In the genomic region with DNA sequence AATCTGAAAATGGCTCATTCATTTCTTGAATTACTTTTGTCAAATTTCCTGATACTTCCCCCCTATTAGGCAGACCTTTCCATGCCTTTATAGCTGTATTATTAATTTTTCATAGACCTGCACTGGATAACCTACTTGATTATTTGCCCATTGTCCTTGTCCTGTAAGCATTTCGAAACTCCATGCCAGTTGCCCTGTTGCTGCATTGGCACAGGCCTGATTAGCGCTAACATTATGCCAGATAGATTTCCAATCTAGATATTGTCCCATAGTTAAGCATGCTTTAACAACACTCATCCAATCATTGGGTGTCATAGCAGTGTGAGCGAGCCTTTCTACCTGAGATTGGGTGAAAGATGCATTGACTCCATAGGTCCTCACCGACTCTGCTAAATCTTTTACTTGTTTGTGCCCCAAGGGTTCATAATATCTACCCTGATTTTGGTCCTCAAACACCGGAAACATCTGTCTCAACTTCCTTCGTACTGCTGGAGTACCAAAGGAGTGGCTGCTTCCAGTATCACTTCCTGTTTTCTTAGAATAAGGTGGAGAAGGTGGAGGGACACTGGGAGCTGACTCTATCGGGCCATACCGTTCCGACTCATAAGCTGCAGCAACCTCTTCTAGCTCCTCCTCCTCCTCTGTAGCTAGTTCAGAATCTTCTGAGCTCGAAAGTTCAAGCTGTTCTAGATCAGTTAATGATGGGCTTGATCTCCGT, we compare ENCODE assay signal across 18 mouse cellular contexts. TPM values are rescaled to one million over a fixed set of nuclear protein-coding genes. Genes with fewer than 3 reads are reported as not detected.
DNase-seq lines count a peak whose midpoint lies in the region; ATAC-seq and TF ChIP-seq lines count a peak whose summit lies in the region.
"Had no signal": no experiment of that assay in that cellular context is flagged by ENCODE, and none has a peak within 500 bp of the region (broad histone marks: within the 10 kb centered on the region; RNA-seq: fewer than 3 reads in every experiment).

No protein-coding gene starts in this region.

- no peaks in the 10 kb centered on the region for H3K9me3 ChIP-seq in heart, embryonic 10.5 days
- peaks cover 8% of the 10 kb centered on the region for H3K9me3 ChIP-seq in CH12.LX (replicated peaks; ENCODE audit: low read length)
- H3K9me3 ChIP-seq in midbrain, embryonic 16.5 days (replicated peaks; ENCODE audit: control insufficient read depth, low read length, poor library complexity, severe bottlenecking), result no peaks in the 10 kb centered on the region
- H3K9me3 ChIP-seq: liver, embryonic 15.5 days had no signal

- in situ Hi-C loops in CH12.LX (cut with MboI; ENCODE audit: low pct_ligation_motif_present, low pct_unique_long_range_greater_than_20kb, low sequenced_read_pairs), result loop anchor here (10.0 kb wide), 1 partner anchor 199 kb away; a partner anchor contains a TSS

- no peak overlapping the region for H3K27ac ChIP-seq in heart, embryonic 10.5 days
- H3K27ac ChIP-seq in CH12.LX (ENCODE audit: insufficient read depth, low read depth), result no peak overlapping the region
- H3K27ac ChIP-seq in brown adipose tissue, adult 24 weeks (replicated peaks; ENCODE audit: low read depth, low read length), result peak overlapping the region; percentile 78
- no peak overlapping the region for H3K27ac ChIP-seq in midbrain, embryonic 16.5 days (ENCODE audit: low read length)
- H3K27ac ChIP-seq: hindbrain, embryonic 14.5 days; layer of hippocampus, adult 2 months; liver, embryonic 15.5 days; midbrain, embryonic 12.5 days had no signal

- peaks cover 4% of the 10 kb centered on the region; the same call in 1 of the 2 replicates for H3K79me2 ChIP-seq in CH12.LX (replicated peaks; ENCODE audit: control insufficient read depth, extremely low read depth, insufficient read depth, poor library complexity, severe bottlenecking)

- no peak overlapping the region for H3K4me2 ChIP-seq in CH12.LX (ENCODE audit: insufficient read depth, low read depth, poor library complexity, severe bottlenecking)
- H3K4me2 ChIP-seq in midbrain, embryonic 16.5 days (ENCODE audit: low read length), result no peak overlapping the region
- H3K4me2 ChIP-seq: hindbrain, embryonic 14.5 days; liver, embryonic 15.5 days; midbrain, embryonic 12.5 days had no signal

- no peak overlapping the region for H3K4me3 ChIP-seq in heart, embryonic 10.5 days
- H3K4me3 ChIP-seq in CH12.LX (replicated peaks in 1 of 3; ENCODE audit: low read depth in 2 of 3, low read length in 2 of 3, poor library complexity in 1 of 3), result no peak overlapping the region
- H3K4me3 ChIP-seq in brown adipose tissue, adult 24 weeks (ENCODE audit: insufficient read depth, low read depth, low read length), result no peak overlapping the region
- H3K4me3 ChIP-seq in midbrain, embryonic 16.5 days (ENCODE audit: low read depth, low read length), result no peak overlapping the region
- H3K4me3 ChIP-seq: layer of hippocampus, adult 2 months; liver, embryonic 15.5 days; midbrain, embryonic 12.5 days had no signal

- TF ChIP-seq CTCF in CH12.LX (conservative IDR thresholded peaks at IDR 0.05 in 1 of 2, IDR thresholded peaks at IDR 0.05 in 1 of 2; ENCODE audit: low read depth in 2 of 2, low read length in 2 of 2), result no peak

- TF ChIP-seq POLR2A in CH12.LX (IDR thresholded peaks at IDR 0.05; ENCODE audit: low read depth, low read length), result no peak

- H3K4me1 ChIP-seq in heart, embryonic 10.5 days, result peaks cover 9% of the 10 kb centered on the region; the same call in 1 of the 2 replicates
- H3K4me1 ChIP-seq in CH12.LX (ENCODE audit: control insufficient read depth in 1 of 2, insufficient read depth in 2 of 2), result peaks cover 13 to 31% of the 10 kb centered on the region in 2 experiments
- H3K4me1 ChIP-seq in brown adipose tissue, adult 24 weeks (ENCODE audit: control insufficient read depth, insufficient read depth, insufficient read length, low read length), result peaks cover 13% of the 10 kb centered on the region
- H3K4me1 ChIP-seq in midbrain, embryonic 16.5 days (ENCODE audit: control insufficient read depth, insufficient read depth, low read length), result no peaks in the 10 kb centered on the region

- no peak for TF ChIP-seq RAD21 in CH12.LX (IDR thresholded peaks at IDR 0.05; ENCODE audit: low read depth, low read length)

- 83% methylated on average over 11 of the region's 11 CpGs for WGBS in heart, embryonic 10.5 days
- 92% methylated on average over 11 of the region's 11 CpGs for WGBS in midbrain, embryonic 16.5 days

- dilution Hi-C loops in CH12.LX (cut with MboI; ENCODE audit: extremely low pct_ligation_motif_present, extremely low pct_unique_long_range_greater_than_20kb, low sequenced_read_pairs), result no loop called here

- peak; percentile 89 for ATAC-seq in monocyte, adult 5-6 weeks (replicated peaks; ENCODE audit: insufficient number of reproducible peaks, low FRiP score, low TSS enrichment, poor library complexity, severe bottlenecking)
- no peak for ATAC-seq in midbrain, embryonic 16.5 days

- H3K27me3 ChIP-seq in heart, embryonic 10.5 days (ENCODE audit: insufficient read depth, poor library complexity, severe bottlenecking), result no peaks in the 10 kb centered on the region
- H3K27me3 ChIP-seq in CH12.LX (replicated peaks), result no peaks in the 10 kb centered on the region
- H3K27me3 ChIP-seq in midbrain, embryonic 16.5 days (ENCODE audit: control insufficient read depth, insufficient read depth, low read depth, low read length), result no peaks in the 10 kb centered on the region
- H3K27me3 ChIP-seq: liver, embryonic 15.5 days; midbrain, embryonic 12.5 days had no signal

- no peaks in the 10 kb centered on the region for H3K36me3 ChIP-seq in heart, embryonic 10.5 days
- H3K36me3 ChIP-seq in CH12.LX (replicated peaks in 1 of 2; ENCODE audit: control insufficient read depth in 1 of 2, insufficient read depth in 1 of 2, low read length in 1 of 2), result peaks cover 2 to 29% of the 10 kb centered on the region in 2 experiments
- H3K36me3 ChIP-seq in midbrain, embryonic 16.5 days (ENCODE audit: control insufficient read depth, insufficient read depth, low read length), result no peaks in the 10 kb centered on the region
- H3K36me3 ChIP-seq: liver, embryonic 15.5 days; midbrain, embryonic 12.5 days had no signal

- no peak overlapping the region for H3K9ac ChIP-seq in CH12.LX (ENCODE audit: insufficient read depth, low read depth)
- no peak overlapping the region for H3K9ac ChIP-seq in midbrain, embryonic 16.5 days (ENCODE audit: low read depth, low read length)
- H3K9ac ChIP-seq: hindbrain, embryonic 14.5 days; liver, embryonic 15.5 days; midbrain, embryonic 12.5 days had no signal

- DNase-seq in heart, adult 9 months (ENCODE audit: low spot score in 2 of 2), result peak; percentile 31 to 61
- DNase-seq in heart, embryonic 10.5 days (ENCODE audit: low spot score), result no peak
- no peak for DNase-seq in CH12.LX (ENCODE audit: extremely low read depth)
- DNase-seq in layer of hippocampus, adult 9-11 months, result no peak
- DNase-seq: cerebellum, adult 18-20 months; embryo, embryonic 11 days; kidney, adult 18-20 months had no signal

- TF ChIP-seq EP300 in CH12.LX (IDR thresholded peaks at IDR 0.05; ENCODE audit: low read length), result no peak

TF ChIP-seq in CH12.LX, 34 proteins besides CTCF, POLR2A, EP300 and RAD21:
- 0 out of 2 replicates have a peak, but pooled peaks have one; percentile 12 for TF ChIP-seq IRF4 (IDR thresholded peaks at IDR 0.05; ENCODE audit: low read depth, low read length)
- no peak for TF ChIP-seq NRF1 (IDR thresholded peaks at IDR 0.05; ENCODE audit: low read depth, low read length)
TF ChIP-seq in CH12.LX: peak in this region for 1.

RNA-seq across cellular contexts. Expression of a gene that starts 20.9 kb away (rescaled TPM):
- 0.13 and 0.25 TPM in 2 replicates for polyA plus RNA-seq in heart, embryonic 10.5 days (2016; fragmentation: Nextera tagmentation; extraction: Ambion mirVana)
- 1.4 TPM in 2 replicates for total RNA-seq in CH12.LX (2012; rRNA removed)
- total RNA-seq in CH12.LX (2014; rRNA removed), result 0.57 and 0.62 TPM in 2 replicates
- polyA plus RNA-seq in CH12.LX (2012; ENCODE audit: insufficient read length, low read depth), result 1.2 and 1.4 TPM in 2 replicates
- not detected in 2 replicates for polyA plus RNA-seq in brown adipose tissue, adult 24 weeks (2012; ENCODE audit: insufficient read depth, insufficient read length, missing spikeins)
- total RNA-seq in monocyte, adult 5-6 weeks (2017), result 0.38 to 0.78 TPM in 2 of 3 replicates, not detected in the other
- 3.0 and 4.0 TPM in 2 replicates for polyA plus RNA-seq in midbrain, embryonic 16.5 days (2015; fragmentation: Nextera tagmentation; extraction: Ambion mirVana)

RNA-seq across cellular contexts. Expression of a gene that starts 36.0 kb away (rescaled TPM):
- polyA plus RNA-seq in heart, embryonic 10.5 days (2016; fragmentation: Nextera tagmentation; extraction: Ambion mirVana), result not detected in 2 replicates
- total RNA-seq in CH12.LX (2012; rRNA removed), result not detected in 2 replicates
- not detected in 2 replicates for total RNA-seq in CH12.LX (2014; rRNA removed)
- polyA plus RNA-seq in CH12.LX (2012; ENCODE audit: insufficient read length, low read depth), result not detected in 2 replicates
- not detected in 2 replicates for polyA plus RNA-seq in brown adipose tissue, adult 24 weeks (2012; ENCODE audit: insufficient read depth, insufficient read length, missing spikeins)
- not detected in 3 replicates for total RNA-seq in monocyte, adult 5-6 weeks (2017)
- polyA plus RNA-seq in midbrain, embryonic 16.5 days (2015; fragmentation: Nextera tagmentation; extraction: Ambion mirVana), result 0.06 TPM in 1 of 2 replicates, not detected in the other
- polyA plus RNA-seq: heart, embryonic 14.5 days; hindbrain, embryonic 14.5 days; midbrain, embryonic 12.5 days; neural tube, embryonic 11.5 days; spleen, adult 2 months had no signal

RNA-seq across cellular contexts. Expression of a gene that starts 49.4 kb away (rescaled TPM):
- polyA plus RNA-seq in heart, embryonic 10.5 days (2016; fragmentation: Nextera tagmentation; extraction: Ambion mirVana), result 0.21 and 0.26 TPM in 2 replicates
- total RNA-seq in CH12.LX (2012; rRNA removed) (not detected in 2 replicates), CH12.LX (2014; rRNA removed) (not detected in 2 replicates)
- polyA plus RNA-seq in CH12.LX (2012; ENCODE audit: insufficient read length, low read depth), result not detected in 2 replicates
- polyA plus RNA-seq in brown adipose tissue, adult 24 weeks (2012; ENCODE audit: insufficient read depth, insufficient read length, missing spikeins), result not detected in 2 replicates
- total RNA-seq in monocyte, adult 5-6 weeks (2017), result not detected in 3 replicates
- not detected in 2 replicates for polyA plus RNA-seq in midbrain, embryonic 16.5 days (2015; fragmentation: Nextera tagmentation; extraction: Ambion mirVana)
- total RNA-seq: layer of hippocampus, adult 2 months; left cerebral cortex, postnatal 25 days had no signal
- polyA plus RNA-seq: heart, embryonic 14.5 days; hindbrain, embryonic 14.5 days; midbrain, embryonic 12.5 days; neural tube, embryonic 11.5 days had no signal

RNA-seq across cellular contexts. Expression of a gene that starts 57.5 kb away (rescaled TPM):
- polyA plus RNA-seq in heart, embryonic 10.5 days (2016; fragmentation: Nextera tagmentation; extraction: Ambion mirVana), result 80.3 and 85.4 TPM in 2 replicates
- total RNA-seq in CH12.LX (2012; rRNA removed) (40.1 and 41.3 TPM in 2 replicates), CH12.LX (2014; rRNA removed) (62.9 and 68.5 TPM in 2 replicates)
- polyA plus RNA-seq in CH12.LX (2012; ENCODE audit: insufficient read length, low read depth), result 68.6 and 85.2 TPM in 2 replicates
- polyA plus RNA-seq in brown adipose tissue, adult 24 weeks (2012; ENCODE audit: insufficient read depth, insufficient read length, missing spikeins), result 27.2 and 29.0 TPM in 2 replicates
- 67.0 to 103 TPM (median 95.1 TPM) in 3 replicates for total RNA-seq in monocyte, adult 5-6 weeks (2017)
- 92.4 and 93.4 TPM in 2 replicates for polyA plus RNA-seq in midbrain, embryonic 16.5 days (2015; fragmentation: Nextera tagmentation; extraction: Ambion mirVana)

Comparison
In these comparisons a context has a peak if more than half of its experiments do, and no peak if none do; other contexts are left out.
1. DNase-seq: peak in heart, adult 9 months (2 of 2); none in heart, embryonic 10.5 days (single experiment), CH12.LX (single experiment) and layer of hippocampus, adult 9-11 months (single experiment).